In genomic region chr4:74230994-74231393, GRCm38 (mm10) we compare ENCODE assay signal across 8 mouse cellular contexts. TPM values are rescaled to one million over a fixed set of nuclear protein-coding genes. Genes with fewer than 3 reads are reported as not detected.
DNase-seq lines count a peak whose midpoint lies in the region; ATAC-seq and TF ChIP-seq lines count a peak whose summit lies in the region.

No protein-coding gene starts in this region.

- H3K4me3 ChIP-seq in liver, adult 2 months (ENCODE audit: insufficient read depth, low read depth, low read length): no peak overlapping the region

- no peaks in the 10 kb centered on the region for H3K36me3 ChIP-seq in liver, adult 2 months (ENCODE audit: control insufficient read depth, insufficient read depth, low read length)
- no peaks in the 10 kb centered on the region for H3K36me3 ChIP-seq in splenic B cell, adult 2 months (ENCODE audit: control insufficient read depth, insufficient read depth, low read length, poor library complexity, severe bottlenecking)

- ATAC-seq in common myeloid progenitor, adult 5-6 weeks (replicated peaks; ENCODE audit: low read depth, poor library complexity, severe bottlenecking): peak; percentile 83

- TF ChIP-seq POLR2A in liver, adult 2 months (IDR thresholded peaks at IDR 0.05; ENCODE audit: extremely low read depth, insufficient read depth, low read length): no peak

- peak; percentile 23 for DNase-seq in adrenal gland, postnatal 10 days
- no peak for DNase-seq in adrenal gland, postnatal 4 days (ENCODE audit: low spot score in 2 of 2)
- peak; percentile 81 for DNase-seq in 416B (ENCODE audit: low read depth)
- DNase-seq in liver, adult 2 months (ENCODE audit: extremely low read depth, low read depth, low spot score): peak; percentile 6
- peak; percentile 42 for DNase-seq in splenic B cell, adult 2 months (ENCODE audit: low read depth, low spot score)
- DNase-seq in spleen, postnatal 36 days (ENCODE audit: low spot score in 2 of 2): no peak
- no peak for DNase-seq in right cerebral cortex, adult 2 months (ENCODE audit: low spot score in 2 of 2)

- H3K27ac ChIP-seq in liver, adult 2 months (replicated peaks; ENCODE audit: insufficient read depth, low read depth, low read length): no peak overlapping the region

- 76% methylated on average over 4 of the region's 4 CpGs for WGBS in liver, adult 2 months

- peak; percentile 73 for TF ChIP-seq CTCF in liver, adult 2 months (IDR thresholded peaks at IDR 0.05; ENCODE audit: low read depth, low read length)

- H3K27me3 ChIP-seq in liver, adult 2 months (ENCODE audit: control insufficient read depth, insufficient read depth, low read length): no peaks in the 10 kb centered on the region
- H3K27me3 ChIP-seq in splenic B cell, adult 2 months (ENCODE audit: control insufficient read depth, insufficient read depth, low read length, poor library complexity, severe bottlenecking): no peaks in the 10 kb centered on the region

- H3K9ac ChIP-seq in liver, adult 2 months (ENCODE audit: low read depth, low read length): no peak overlapping the region

- no peaks in the 10 kb centered on the region for H3K79me2 ChIP-seq in liver, adult 2 months (ENCODE audit: control insufficient read depth, insufficient read depth, low read length)

- H3K4me1 ChIP-seq in liver, adult 2 months (ENCODE audit: control insufficient read depth, insufficient read depth, low read length): no peaks in the 10 kb centered on the region

RNA-seq across cellular contexts. Expression of gene Kdm4c, which starts 11.3 kb away (rescaled TPM):
- 10 to 100 TPM; 18.3 to 21.3 TPM for total RNA-seq in adrenal gland, postnatal 10 days (2021)
- total RNA-seq in adrenal gland, postnatal 4 days (2021): 10 to 100 TPM; 22.3 to 24.6 TPM
- 29.2 and 30.7 TPM in 2 replicates for total RNA-seq in common myeloid progenitor, adult 5-6 weeks (2017)
- 7.7 and 8.7 TPM in 2 replicates for total RNA-seq in liver, adult 2 months (2014; rRNA removed)
- polyA plus RNA-seq in liver, adult 2 months (2012; rRNA removed): 0.65 and 0.81 TPM in 2 replicates

Comparison
In these comparisons a context has a peak if more than half of its experiments do, and no peak if none do; other contexts are left out.
1. DNase-seq: peak in adrenal gland, postnatal 10 days (single experiment), 416B (single experiment), liver, adult 2 months (single experiment) and splenic B cell, adult 2 months (single experiment); none in adrenal gland, postnatal 4 days (0 of 2), spleen, postnatal 36 days (0 of 2) and right cerebral cortex, adult 2 months (0 of 2).